Mouse (Mus musculus) heart, adult 8-10 months (tissue): ENCODE data around the gene Cln6. TPM values are rescaled to one million over a fixed set of nuclear protein-coding genes. Genes with fewer than 3 reads are reported as not detected.

ENCODE experiments used
- DNase-seq: peaks from one replicate; pipeline ENCODE4 v3.0.0; 2022; ENCODE audit warnings: low spot score
- total RNA-seq, 4 experiments: library from RNA; stranded (reverse); gene quantifications; 2 replicates each; pipeline ENCODE4 v1.2.4; 2022

Cln6 gene
- total RNA-seq, 4 experiments from 2014 or later, result 23.9 to 28.4 (median 26.4) TPM

GRCm38 (mm10) chr9:62877825-62878224 is 39.2 kb downstream of the Cln6 start:
- DNase-seq, result no peak

DNA sequence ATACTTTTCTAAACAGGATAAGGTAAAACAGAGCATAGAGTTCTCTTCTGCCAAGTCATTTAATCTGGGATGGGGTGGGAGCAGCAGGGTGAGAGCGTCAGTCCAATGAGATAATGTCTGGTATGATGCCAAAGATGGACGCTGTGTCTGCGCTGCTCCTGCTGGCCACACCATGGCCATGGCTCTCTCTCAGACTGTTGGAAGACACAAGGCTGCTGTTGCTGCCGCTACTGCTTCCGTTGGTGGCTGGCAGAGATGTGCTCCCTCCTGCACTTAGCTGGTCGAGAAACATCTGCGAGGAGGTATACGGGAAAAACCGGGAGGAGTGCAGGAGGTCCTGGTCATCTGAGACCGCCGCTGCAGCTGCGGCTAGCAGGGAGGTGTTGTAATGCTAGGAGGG is 43.3 kb downstream of the Cln6 start:
- DNase-seq, result peak; percentile 66

- peak; percentile 66 for DNase-seq
These were observed 55.9 kb downstream of the Cln6 start for GRCm38 (mm10) chr9:62894486-62894885.

Other genes starting within 250 kb of the Cln6 start
- gene Itga11, start 161.0 kb upstream of the Cln6 start, total RNA-seq, result 1 to 10 TPM; 1.3 to 1.4 (median 1.4) TPM
- 10 to 100 TPM; 13.7 to 14.5 (median 14.1) TPM for gene Fem1b, start 26.9 kb upstream of the Cln6 start, total RNA-seq
- gene Calml4, start 19.3 kb downstream of the Cln6 start, total RNA-seq, result 1 to 10 TPM in 3 of 4 experiments, under 1 TPM in 1; 0.44 to 2.5 (median 1.5) TPM
- gene Pias1, start 149.1 kb downstream of the Cln6 start, total RNA-seq, result 10 to 100 TPM; 25.6 to 29.2 (median 26.2) TPM